Mouse (Mus musculus): ENCODE results near the gene Gm3285.

Gene Gm3285

GRCm38 (mm10) chr10:77861675-77862074, at the start of gene Gm3285:
Gm3285 (plus strand) TSS chr10:77861975.
- DNase-seq (ENCODE audit: extremely low spot score, low read depth, low spot score), result no peak

GRCm38 (mm10) chr10:77814382-77814781, 47.4 kb upstream of the Gm3285 start, which contains the start of gene Gm2696:
Gm2696 (plus strand) TSS chr10:77814682.
- DNase-seq (ENCODE audit: extremely low spot score, low read depth, low spot score), result no peak

- no peak for DNase-seq (ENCODE audit: extremely low spot score, low read depth, low spot score)
Measured at GRCm38 (mm10) chr10:77815514-77815913, 46.3 kb upstream of the Gm3285 start.

- DNase-seq (ENCODE audit: extremely low spot score, low read depth, low spot score), result no peak
Measured at GRCm38 (mm10) chr10:77818523-77818922, 43.3 kb upstream of the Gm3285 start.

- DNase-seq (ENCODE audit: extremely low spot score, low read depth, low spot score), result no peak
Measured at GRCm38 (mm10) chr10:77819203-77819602, 42.6 kb upstream of the Gm3285 start.

GRCm38 (mm10) chr10:77826951-77827350, 34.8 kb upstream of the Gm3285 start, which contains the start of gene Krtap10-4:
Krtap10-4 (minus strand) TSS chr10:77827095.
- DNase-seq (ENCODE audit: extremely low spot score, low read depth, low spot score), result no peak

- no peak for DNase-seq (ENCODE audit: extremely low spot score, low read depth, low spot score)
Measured at GRCm38 (mm10) chr10:77835647-77836046, 26.1 kb upstream of the Gm3285 start, which contains the start of gene Krtap10-10. Krtap10-10 (plus strand) TSS chr10:77835947.

- no peak for DNase-seq (ENCODE audit: extremely low spot score, low read depth, low spot score)
Measured at GRCm38 (mm10) chr10:77839006-77839405, 22.8 kb upstream of the Gm3285 start.

- DNase-seq (ENCODE audit: extremely low spot score, low read depth, low spot score), result no peak
Measured at GRCm38 (mm10) chr10:77846503-77846902, 15.3 kb upstream of the Gm3285 start, which contains the start of gene Gm36176. Gm36176 (plus strand) TSS chr10:77846803.

- DNase-seq (ENCODE audit: extremely low spot score, low read depth, low spot score), result no peak
Measured at GRCm38 (mm10) chr10:77846961-77847360, 14.8 kb upstream of the Gm3285 start.

GRCm38 (mm10) chr10:77847538-77847937, 14.2 kb upstream of the Gm3285 start:
- no peak for DNase-seq (ENCODE audit: extremely low spot score, low read depth, low spot score)

- no peak for DNase-seq (ENCODE audit: extremely low spot score, low read depth, low spot score)
Measured at GRCm38 (mm10) chr10:77852559-77852958, 9.2 kb upstream of the Gm3285 start, which contains the start of gene Gm10318. Gm10318 (plus strand) TSS chr10:77852859.

- peak; percentile 18 for DNase-seq (ENCODE audit: extremely low spot score, low read depth, low spot score)
Measured at GRCm38 (mm10) chr10:77864067-77864761, 2.4 kb downstream of the Gm3285 start.

GRCm38 (mm10) chr10:77864762-77865143, 3.0 kb downstream of the Gm3285 start:
- DNase-seq (ENCODE audit: extremely low spot score, low read depth, low spot score), result no peak

- DNase-seq (ENCODE audit: extremely low spot score, low read depth, low spot score), result no peak
Measured at GRCm38 (mm10) chr10:77867546-77867945, 5.8 kb downstream of the Gm3285 start.

- no peak for DNase-seq (ENCODE audit: extremely low spot score, low read depth, low spot score)
Measured at GRCm38 (mm10) chr10:77869651-77870050, 7.9 kb downstream of the Gm3285 start.

GRCm38 (mm10) chr10:77878985-77879384, 17.2 kb downstream of the Gm3285 start:
- no peak for DNase-seq (ENCODE audit: extremely low spot score, low read depth, low spot score)

- DNase-seq (ENCODE audit: extremely low spot score, low read depth, low spot score), result no peak
Measured at GRCm38 (mm10) chr10:77880305-77880704, 18.5 kb downstream of the Gm3285 start.

GRCm38 (mm10) chr10:77882553-77882952, 20.8 kb downstream of the Gm3285 start:
- no peak for DNase-seq (ENCODE audit: extremely low spot score, low read depth, low spot score)

GRCm38 (mm10) chr10:77886007-77886747, 24.4 kb downstream of the Gm3285 start:
- no peak for DNase-seq (ENCODE audit: extremely low spot score, low read depth, low spot score)

- DNase-seq (ENCODE audit: extremely low spot score, low read depth, low spot score), result no peak
Measured at GRCm38 (mm10) chr10:77890987-77891565, 29.3 kb downstream of the Gm3285 start.

GRCm38 (mm10) chr10:77895562-77895961, 33.8 kb downstream of the Gm3285 start:
- DNase-seq (ENCODE audit: extremely low spot score, low read depth, low spot score), result no peak
